Mouse (Mus musculus): ENCODE measurements around the gene Lacc1. TPM values are rescaled to one million over a fixed set of nuclear protein-coding genes. Genes with fewer than 3 reads are reported as not detected.

The Lacc1 gene
- 10 to 100 TPM; 44.9 to 47.7 TPM for total RNA-seq (2023)

DNA sequence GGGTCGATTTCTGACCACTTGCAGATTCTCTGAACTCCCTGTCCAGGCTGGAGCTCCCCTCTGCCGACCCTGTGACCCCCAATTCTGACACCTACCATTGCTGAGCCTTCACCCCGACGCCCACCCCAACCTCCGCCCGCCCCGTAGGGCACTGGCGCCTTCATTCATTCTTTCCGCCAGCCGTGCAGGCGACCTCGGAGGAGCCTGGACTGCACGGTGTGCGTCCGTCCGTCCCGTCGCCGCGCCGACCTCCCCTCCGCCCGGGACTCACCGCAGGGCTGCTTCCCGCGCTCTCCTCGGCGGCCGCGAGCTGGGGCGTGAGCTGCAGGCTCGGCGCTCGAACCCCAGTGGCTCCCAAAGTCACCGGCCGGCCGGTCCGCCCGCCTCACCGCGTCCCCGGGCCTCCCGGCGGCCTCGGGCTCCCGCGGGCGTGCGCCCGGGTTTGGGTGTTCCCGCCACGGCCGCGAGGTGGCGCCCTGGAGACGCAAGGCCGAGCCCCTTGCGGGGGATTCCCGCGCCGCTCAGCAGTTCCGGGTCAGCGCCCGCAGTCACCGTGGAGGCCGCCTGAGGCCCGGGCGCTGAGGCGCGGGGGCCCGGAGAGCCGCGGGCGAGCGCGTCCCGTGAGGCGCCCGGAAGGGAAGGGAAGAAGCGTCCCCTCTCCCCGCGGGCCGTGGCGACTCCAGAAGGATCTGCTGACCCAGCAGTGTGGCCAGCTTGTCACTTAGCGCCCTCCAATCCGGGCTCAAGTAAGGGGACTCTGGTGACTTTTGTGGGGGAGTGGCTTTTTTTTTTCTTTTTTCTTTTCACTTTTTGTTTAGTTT is at the start of gene Lacc1, which contains the start of gene Ccdc122:
TSS of gene Lacc1 (minus strand) at position 679 of the 821 bp plus-strand sequence.
TSS of gene Ccdc122 (plus strand) at position 547 of the 821 bp plus-strand sequence.

Other genes with a start within 250 kb of the Lacc1 start
- under 1 TPM; 0.76 to 0.92 TPM for gene Ccdc122, start 132 bp downstream of the Lacc1 start, total RNA-seq (2023)
- not detected for gene Enox1, start 119.9 kb upstream of the Lacc1 start, total RNA-seq (2023)